Mouse (Mus musculus) intestine, embryonic 14.5 days (tissue): Measurements from ENCODE around the gene Olfr488. TPM values are rescaled to one million over a fixed set of nuclear protein-coding genes. Genes with fewer than 3 reads are reported as not detected.
"Not testable (repeated sequence)": the region's sequence is repeated elsewhere in the genome, so short reads cannot be mapped to it uniquely, and the experiment has no call there.

Source experiments
- ATAC-seq: fragments of 200-750 bp; cut with Nextera tagmentation; replicated peaks from 2 replicates; pipeline ENCODE4 v1.8.0; 2017; ENCODE audit warnings: low read depth, moderate number of reproducible peaks, moderate TSS enrichment, moderate library complexity; ENCODE audit not compliant: low FRiP score, low TSS enrichment
- DNase-seq: peaks from one replicate; pipeline ENCODE4 v3.0.0-alpha.2; 2018; ENCODE audit warnings: low spot score
- H3K27ac ChIP-seq: fragments of 300-500 bp; sonication (generic); 2 replicates; pipeline ENCODE4 v1.5.1; 2014; ENCODE audit warnings: low read depth, mild to moderate bottlenecking, control low read depth
- H3K27me3 ChIP-seq: fragments of 300-500 bp; sonication (generic); replicated peaks from 2 replicates; pipeline ENCODE4 v1.6.1; 2014; ENCODE audit warnings: low read length, control low read depth; ENCODE audit not compliant: control insufficient read depth, insufficient read depth
- H3K36me3 ChIP-seq: fragments of 300-500 bp; sonication (generic); 2 replicates; pipeline ENCODE4 v1.6.1; 2014; ENCODE audit warnings: low read length, control low read depth; ENCODE audit not compliant: control insufficient read depth, insufficient read depth
- H3K4me1 ChIP-seq: fragments of 300-500 bp; sonication (generic); replicated peaks from 2 replicates; pipeline ENCODE4 v1.6.1; 2014; ENCODE audit warnings: low read length, control low read depth, mixed read lengths; ENCODE audit not compliant: control insufficient read depth, insufficient read depth
- H3K4me2 ChIP-seq: fragments of 300-500 bp; sonication (generic); 2 replicates; pipeline ENCODE4 v1.6.1; 2014; ENCODE audit warnings: low read length
- H3K4me3 ChIP-seq: fragments of 300-500 bp; sonication (generic); 2 replicates; pipeline ENCODE4 v1.5.1; 2014; ENCODE audit warnings: low read depth, low read length, control low read depth, mixed read lengths
- H3K9ac ChIP-seq: fragments of 300-500 bp; sonication (generic); 2 replicates; pipeline ENCODE4 v1.6.1; 2014; ENCODE audit warnings: mild to moderate bottlenecking, low read length
- H3K9me3 ChIP-seq: fragments of 300-500 bp; sonication (generic); 2 replicates; pipeline ENCODE4 v1.6.1; 2016; ENCODE audit warnings: low read length, control low read depth; ENCODE audit not compliant: control insufficient read depth
- WGBS: fragments of 180-500 bp; shearing (Covaris S2); extraction: QIAGEN DNeasy Blood & Tissue Kit; methylation state at CpG from one replicate; pipeline ENCODE4 v1.1.7; 2014; 5-methylcytosine and 5-hydroxymethylcytosine counted together
- polyA plus RNA-seq: library from polyadenylated mRNA; unstranded; fragments of >200 nt; fragmentation: Nextera tagmentation; extraction: Ambion mirVana; gene quantifications from 2 replicates; pipeline ENCODE4 v1.2.1, GENCODE M21; 2014

Olfr488 gene
- polyA plus RNA-seq, result not detected in 2 replicates

- no peaks in the 10 kb centered on the region for H3K4me1 ChIP-seq
- H3K27me3 ChIP-seq, result no peaks in the 10 kb centered on the region
- ATAC-seq, result no peak
- no peak within 1 kb of the TSS for H3K4me2 ChIP-seq
- H3K9ac ChIP-seq, result no peak within 1 kb of the TSS
- DNase-seq, result no peak
- H3K36me3 ChIP-seq, result no peaks in the 10 kb centered on the region
- no peak within 1 kb of the TSS for H3K27ac ChIP-seq
- H3K4me3 ChIP-seq, result no peak within 1 kb of the TSS
- H3K9me3 ChIP-seq, result no peaks in the 10 kb centered on the region
Measured at GRCm38 (mm10) chr7:108258247-108258646, at the start of gene Olfr488. Gene Olfr488, minus strand, starts transcription at chr7:108258347.

GRCm38 (mm10) chr7:108288834-108289233 lies 30.7 kb upstream of the Olfr488 start, which contains the start of gene Olfr490:
Gene Olfr490, minus strand, starts transcription at chr7:108288934.
- Histone ChIP-seq H3K9ac (no peak within 1 kb of the TSS), H3K27ac (no peak within 1 kb of the TSS), H3K4me2 (no peak within 1 kb of the TSS), H3K9me3 (no peaks in the 10 kb centered on the region), H3K4me3 (no peak within 1 kb of the TSS), H3K36me3 (no peaks in the 10 kb centered on the region), H3K27me3 (no peaks in the 10 kb centered on the region), H3K4me1 (no peaks in the 10 kb centered on the region)
- DNase-seq (no peak), ATAC-seq (no peak)

- DNase-seq (no peak), ATAC-seq (no peak)
- Histone ChIP-seq H3K4me1 (no peaks in the 10 kb centered on the region), H3K9me3 (no peaks in the 10 kb centered on the region), H3K27me3 (no peaks in the 10 kb centered on the region), H3K9ac (no peak overlapping the region), H3K36me3 (no peaks in the 10 kb centered on the region), H3K27ac (no peak overlapping the region), H3K4me2 (no peak overlapping the region), H3K4me3 (no peak overlapping the region)
- 79% methylated on average over 3 of the region's 3 CpGs for WGBS
Measured at GRCm38 (mm10) chr7:108233551-108233950, 24.6 kb downstream of the Olfr488 start.

GRCm38 (mm10) chr7:108214536-108214935 lies 43.6 kb downstream of the Olfr488 start, which contains the start of gene Olfr487:
Gene Olfr487, minus strand, starts transcription at chr7:108214636.
- not testable (repeated sequence) for H3K4me3 ChIP-seq, H3K27ac ChIP-seq, H3K9ac ChIP-seq, H3K4me1 ChIP-seq, ATAC-seq, H3K4me2 ChIP-seq, H3K9me3 ChIP-seq, DNase-seq, H3K27me3 ChIP-seq, H3K36me3 ChIP-seq

Other genes starting within 250 kb of the Olfr488 start
- gene Olfr478, start 224.4 kb downstream of the Olfr488 start, polyA plus RNA-seq, result not detected in 2 replicates
- gene Olfr479, start 207.7 kb downstream of the Olfr488 start, polyA plus RNA-seq, result not detected in 2 replicates
- not detected in 2 replicates for gene Olfr480, start 191.0 kb downstream of the Olfr488 start, polyA plus RNA-seq
- not detected in 2 replicates for gene Olfr481, start 178.5 kb downstream of the Olfr488 start, polyA plus RNA-seq
- not detected in 2 replicates for gene Olfr482, start 160.8 kb downstream of the Olfr488 start, polyA plus RNA-seq
- not detected in 2 replicates for gene Olfr483, start 157.5 kb downstream of the Olfr488 start, polyA plus RNA-seq
- gene Olfr484, start 130.9 kb downstream of the Olfr488 start, polyA plus RNA-seq, result not detected in 2 replicates
- gene Olfr485, start 98.5 kb downstream of the Olfr488 start, polyA plus RNA-seq, result not detected in 2 replicates
- not detected in 2 replicates for gene Olfr486, start 85.6 kb downstream of the Olfr488 start, polyA plus RNA-seq
- not detected in 2 replicates for gene Olfr487, start 43.7 kb downstream of the Olfr488 start, polyA plus RNA-seq
- gene Olfr490, start 30.6 kb upstream of the Olfr488 start, polyA plus RNA-seq, result not detected in 2 replicates
- gene Olfr491, start 55.1 kb upstream of the Olfr488 start, polyA plus RNA-seq, result not detected in 2 replicates
- gene Olfr492, start 65.3 kb upstream of the Olfr488 start, polyA plus RNA-seq, result not detected in 2 replicates
- not detected in 2 replicates for gene Olfr493, start 88.6 kb upstream of the Olfr488 start, polyA plus RNA-seq
- gene Olfr494, start 107.0 kb upstream of the Olfr488 start, polyA plus RNA-seq, result not detected in 2 replicates
- gene Olfr495, start 134.8 kb upstream of the Olfr488 start, polyA plus RNA-seq, result not detected in 2 replicates
- not detected in 2 replicates for gene Olfr497, start 162.1 kb upstream of the Olfr488 start, polyA plus RNA-seq
- gene Olfr498, start 207.0 kb upstream of the Olfr488 start, polyA plus RNA-seq, result not detected in 2 replicates